Mouse (Mus musculus) gastrocnemius, postnatal 4 days (tissue): ENCODE data around the gene Rpp14. TPM values are rescaled to one million over a fixed set of nuclear protein-coding genes. Genes with fewer than 3 reads are reported as not detected.
"Not testable (repeated sequence)": the region's sequence is repeated elsewhere in the genome, so short reads cannot be mapped to it uniquely, and the experiment has no call there.

Experiments
- DNase-seq, 2 experiments: peaks; one replicate each; pipeline ENCODE4 v3.0.0; 2021 to 2022; ENCODE audit warnings: low spot score in 2 of 2, mixed read lengths in 2 of 2
- total RNA-seq, 2 experiments: library from RNA; stranded (reverse); gene quantifications; 2 replicates each; pipeline ENCODE4 v1.2.3; 2021

Rpp14 gene
- total RNA-seq, 2 experiments from 2014 or later, result 18.0 to 21.9 TPM

DNA sequence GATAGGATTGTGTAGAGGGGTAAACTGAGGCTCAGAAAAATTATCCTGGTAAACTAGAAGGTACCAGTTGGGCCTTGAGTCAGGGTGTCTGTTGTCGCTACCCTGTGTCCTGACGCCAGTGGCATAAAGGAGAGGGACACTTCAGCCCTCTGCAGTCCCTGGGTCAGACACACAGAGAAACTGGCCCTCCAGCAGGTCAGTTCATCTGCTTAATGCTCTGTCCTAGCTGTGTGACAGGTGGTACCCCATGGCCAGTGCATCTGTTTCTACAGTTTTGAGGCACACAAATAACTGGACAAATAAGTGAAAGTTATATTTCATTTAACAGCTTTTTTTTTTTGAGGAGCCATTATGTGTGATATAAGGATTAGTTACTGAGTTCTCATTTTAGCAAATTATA lies 33.4 kb downstream of the Rpp14 start:
- DNase-seq, result no peak

- DNase-seq, result no peak
These were observed 34.1 kb downstream of the Rpp14 start for GRCm38 (mm10) chr14:8114306-8114705.

GRCm38 (mm10) chr14:8114756-8115155 lies 34.6 kb downstream of the Rpp14 start:
- DNase-seq, result no peak

DNA sequence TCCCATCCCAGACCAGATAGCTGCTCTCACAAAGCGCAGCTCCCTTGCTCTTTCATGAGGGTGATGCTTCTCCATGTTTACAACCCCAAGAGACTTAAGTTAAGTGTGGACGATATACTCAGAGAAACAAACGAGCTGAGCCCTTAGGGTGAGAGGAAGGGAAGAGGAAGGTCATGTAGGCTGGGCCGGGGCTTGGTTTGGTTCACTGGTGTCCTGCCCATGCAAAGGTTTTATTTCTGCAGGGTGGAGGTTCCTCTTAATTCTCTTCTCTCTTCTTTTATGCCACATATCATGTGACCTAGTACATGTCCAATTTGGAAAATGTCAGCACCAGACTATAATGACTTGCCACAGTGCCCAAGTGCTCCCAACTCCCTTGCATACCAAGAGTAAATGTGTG lies 35.6 kb downstream of the Rpp14 start:
- no peak for DNase-seq

- DNase-seq, result no peak
These were observed 37.2 kb downstream of the Rpp14 start for GRCm38 (mm10) chr14:8117371-8117770.

DNA sequence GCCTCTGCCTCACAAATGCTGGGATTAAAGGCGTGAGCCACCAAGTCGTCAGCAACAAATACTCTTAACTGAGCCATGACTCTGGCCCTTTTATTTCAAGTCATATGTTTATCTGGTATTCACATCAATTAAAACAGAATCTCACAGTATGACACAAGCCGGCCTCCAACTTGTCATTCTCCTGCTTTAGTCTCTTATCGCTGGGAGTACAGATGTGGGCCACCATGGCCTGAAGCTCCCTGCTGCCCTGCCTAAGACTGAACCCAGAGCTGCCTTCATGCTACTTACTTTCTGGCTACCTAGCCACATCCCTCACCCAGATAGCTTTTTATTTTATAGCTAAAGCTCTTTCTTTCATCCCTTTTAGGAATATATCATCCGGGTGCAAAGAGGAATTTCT lies 39.3 kb downstream of the Rpp14 start:
- no peak for DNase-seq

- no peak for DNase-seq
These were observed 39.7 kb downstream of the Rpp14 start for GRCm38 (mm10) chr14:8119904-8120303.

DNA sequence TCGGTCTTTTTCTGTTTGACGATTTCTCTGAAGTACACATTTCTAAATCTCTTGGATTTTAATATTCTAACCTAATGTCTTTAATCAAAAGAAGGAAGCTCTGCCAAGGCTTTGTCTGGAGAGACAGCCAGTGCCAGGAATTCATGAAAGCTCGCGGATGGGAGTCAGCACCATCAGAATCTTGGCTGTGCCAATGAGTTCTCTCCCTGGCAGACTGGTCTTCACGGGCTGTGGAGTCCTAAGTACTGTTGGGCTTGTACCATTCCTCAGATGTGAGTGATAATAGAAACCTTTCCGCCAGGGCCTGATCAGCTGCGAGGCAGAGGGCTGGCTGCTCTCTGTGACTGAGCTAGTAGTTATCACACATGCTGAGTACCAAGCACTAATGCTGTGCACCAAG lies 43.0 kb downstream of the Rpp14 start:
- DNase-seq, result no peak

DNA sequence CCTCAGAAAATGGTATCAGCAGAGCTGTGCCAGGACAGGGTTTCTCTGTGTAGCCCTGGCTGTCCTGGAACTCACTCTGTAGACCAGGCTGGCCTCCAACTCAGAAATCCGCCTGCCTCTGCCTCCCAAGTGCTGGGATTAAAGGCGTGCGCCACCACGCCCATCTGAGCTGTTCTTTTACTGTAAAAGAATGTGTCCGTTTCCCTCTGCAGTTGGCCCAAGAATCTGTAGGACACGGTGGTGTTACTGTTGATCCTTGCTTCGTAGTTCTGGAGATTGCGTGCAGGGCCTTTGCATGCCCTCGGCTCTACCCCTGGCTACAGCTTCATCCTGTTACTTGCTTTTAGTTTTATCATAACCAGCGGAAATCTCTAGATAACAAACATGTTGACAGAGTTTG lies 43.4 kb downstream of the Rpp14 start:
- not testable (repeated sequence) for DNase-seq

- no peak for DNase-seq
These were observed 44.1 kb downstream of the Rpp14 start for GRCm38 (mm10) chr14:8124046-8124881.

DNA sequence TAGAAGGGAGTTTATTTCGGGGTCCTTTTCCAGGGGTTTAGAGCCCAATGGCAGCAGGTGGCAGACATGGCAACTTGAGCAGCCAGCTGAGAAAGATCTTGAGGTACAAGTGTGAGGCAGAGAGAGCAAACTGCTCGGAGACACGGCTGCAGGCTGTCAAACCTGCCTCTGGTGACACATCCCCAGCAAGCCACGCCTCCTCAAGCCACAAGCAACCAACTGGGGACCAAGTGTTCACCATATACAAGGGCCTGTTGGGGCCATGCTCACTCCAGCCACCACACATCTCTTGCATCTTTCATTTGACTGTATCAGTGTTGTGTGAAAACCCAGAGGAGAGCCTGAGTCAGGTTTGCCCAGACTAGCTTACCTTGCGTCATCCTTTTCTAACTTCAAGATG lies 47.8 kb downstream of the Rpp14 start:
- DNase-seq, result no peak

- DNase-seq, result no peak
These were observed 52.6 kb downstream of the Rpp14 start for GRCm38 (mm10) chr14:8132789-8133188.

DNA sequence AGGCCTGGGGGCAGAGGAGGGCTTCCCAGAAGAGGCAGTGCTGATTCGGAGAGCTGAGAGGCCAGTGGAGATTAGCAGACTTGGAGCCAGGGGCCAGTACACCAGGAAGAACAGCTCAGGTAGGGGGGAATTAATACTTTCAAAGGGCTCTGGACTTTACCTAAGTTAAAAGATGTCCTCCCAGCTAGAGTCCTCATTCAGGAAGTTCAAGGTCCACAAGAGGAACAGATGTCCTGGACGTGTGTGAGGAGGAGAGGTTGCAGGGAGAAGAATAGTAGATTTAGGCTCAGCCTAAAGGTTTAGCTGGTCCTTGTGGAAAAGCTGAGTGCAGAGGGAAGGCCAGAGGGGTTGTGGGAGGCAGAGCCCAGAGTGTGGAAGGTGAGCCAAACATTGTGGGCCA lies 54.1 kb downstream of the Rpp14 start:
- DNase-seq, result no peak

GRCm38 (mm10) chr14:8135130-8135529 lies 55.0 kb downstream of the Rpp14 start:
- no peak for DNase-seq

DNA sequence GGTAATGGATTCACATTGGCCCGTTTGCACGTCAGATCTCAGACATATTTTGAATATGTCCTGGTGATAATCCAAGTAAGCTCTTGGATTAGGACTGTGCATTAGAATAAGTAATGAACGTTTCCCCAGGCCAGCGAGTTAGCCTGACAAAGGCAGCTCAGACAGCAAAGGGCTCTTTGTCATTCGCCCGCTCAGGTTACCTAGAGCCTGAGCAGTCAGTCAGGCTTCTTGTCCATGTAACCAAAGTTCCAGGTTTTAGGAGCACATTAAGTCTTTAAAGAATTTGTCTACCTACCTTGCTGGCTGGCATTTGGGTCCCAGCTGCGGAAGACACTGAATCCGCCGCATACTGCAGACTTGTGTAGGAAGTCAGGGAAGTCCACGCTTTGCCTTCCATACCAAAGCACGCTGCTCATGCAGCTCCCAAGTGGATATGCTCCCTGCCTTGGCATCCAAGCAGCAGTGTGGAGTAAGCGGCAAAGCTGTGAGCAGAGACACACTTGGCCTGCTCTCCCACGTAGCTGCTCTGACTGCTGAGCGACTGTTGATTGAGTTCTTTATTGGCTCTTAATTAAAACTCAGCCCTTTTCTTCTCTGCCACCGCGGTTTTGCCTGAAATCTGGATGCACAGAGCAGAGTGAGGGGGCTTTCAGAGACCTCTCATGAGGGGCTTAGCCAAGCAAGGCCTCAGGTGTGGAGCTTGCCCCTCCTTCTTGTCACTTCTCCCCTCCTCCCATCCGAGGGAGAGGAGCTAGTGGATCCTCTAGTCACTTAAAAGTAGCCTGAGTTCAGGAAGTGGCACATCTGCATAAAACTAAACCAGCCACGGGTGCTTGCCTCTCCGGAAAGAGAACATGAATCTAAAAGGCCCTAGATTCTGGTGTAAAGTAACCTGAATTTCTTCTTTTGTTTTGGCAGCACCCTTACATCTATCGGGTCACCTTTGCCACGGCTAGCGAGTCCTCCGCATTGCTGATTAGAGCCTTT lies 59.9 kb downstream of the Rpp14 start:
- DNase-seq, result no peak

- DNase-seq, result no peak
These were observed 61.0 kb downstream of the Rpp14 start for GRCm38 (mm10) chr14:8141131-8141530.

Other genes with a start within 250 kb of the Rpp14 start
- not detected for gene Gm45521, start 123.1 kb upstream of the Rpp14 start, total RNA-seq
- gene Dnase1l3, start 85.8 kb upstream of the Rpp14 start, total RNA-seq, result under 1 TPM; 0.07 to 0.10 TPM
- 1 to 10 TPM; 2.4 to 3.8 TPM for gene Abhd6, start 77.5 kb upstream of the Rpp14 start, total RNA-seq
- 10 to 100 TPM; 17.3 to 17.4 TPM for gene Pxk, start 17.8 kb downstream of the Rpp14 start, total RNA-seq
- gene Pdhb, start 92.7 kb downstream of the Rpp14 start, total RNA-seq, result 100 to 1,000 TPM; 273 to 282 TPM
- 10 to 100 TPM in 1 of 2 experiments, 1 to 10 TPM in 1; 7.7 to 11.5 TPM for gene Kctd6, start 133.8 kb downstream of the Rpp14 start, total RNA-seq
- 1 to 10 TPM in 1 of 2 experiments, not detected in 1; 1.0 TPM for gene Acox2, start 179.0 kb downstream of the Rpp14 start, total RNA-seq
- gene Fam107a, start 237.7 kb downstream of the Rpp14 start, total RNA-seq, result 1 to 10 TPM; 1.3 to 2.2 TPM